Mouse (Mus musculus) CH12.LX (cell line): Measurements from ENCODE around the gene Pbld1. TPM values are rescaled to one million over a fixed set of nuclear protein-coding genes. Genes with fewer than 3 reads are reported as not detected.

ENCODE experiments used
- DNase-seq: peaks from one replicate; pipeline ENCODE4 v3.0.0-alpha.2; 2013; ENCODE audit errors: extremely low read depth
- H3K27ac ChIP-seq: 2 replicates; pipeline ENCODE4 v1.5.1; 2012; ENCODE audit warnings: low read depth, mild to moderate bottlenecking, control low read depth, moderate library complexity; ENCODE audit not compliant: insufficient read depth
- H3K27me3 ChIP-seq: replicated peaks from 2 replicates; pipeline ENCODE3; 2012; ENCODE audit warnings: inconsistent platforms
- H3K36me3 ChIP-seq, 2 experiments: replicated peaks in 1 of 2; 2 replicates each; pipeline versions ENCODE3 to v1.6.1; 2012; ENCODE audit warnings: inconsistent platforms in 1 of 2, low read length in 1 of 2, mild to moderate bottlenecking in 1 of 2, mixed read lengths in 1 of 2, moderate library complexity in 1 of 2; ENCODE audit not compliant: control insufficient read depth in 1 of 2, insufficient read depth in 1 of 2
- H3K4me1 ChIP-seq, 2 experiments: 2 replicates each; pipeline ENCODE4 v1.6.1; 2012; ENCODE audit warnings: inconsistent platforms in 1 of 2, moderate library complexity in 1 of 2; ENCODE audit not compliant: insufficient read depth in 2 of 2, control insufficient read depth in 1 of 2
- H3K4me2 ChIP-seq: 2 replicates; pipeline ENCODE4 v1.6.1; 2012; ENCODE audit warnings: low read depth, mild to moderate bottlenecking, control low read depth; ENCODE audit not compliant: poor library complexity, insufficient read depth, severe bottlenecking
- H3K4me3 ChIP-seq, 3 experiments: fragments of 150-350 bp in 1 of 3; sonication (generic) in 1 of 3; replicated peaks in 1 of 3; 2 replicates each; pipeline versions ENCODE3 to v1.5.1; 2011 to 2012; ENCODE audit warnings: low read depth in 2 of 3, low read length in 2 of 3, mild to moderate bottlenecking in 2 of 3, moderate library complexity in 2 of 3, control low read depth in 1 of 3, improper control_type of control experiment in 1 of 3, inconsistent platforms in 1 of 3, mixed read lengths in 1 of 3; ENCODE audit not compliant: poor library complexity in 1 of 3
- H3K79me2 ChIP-seq: replicated peaks from 2 replicates; pipeline ENCODE4 v1.6.1; 2012; ENCODE audit warnings: mild to moderate bottlenecking, moderate library complexity; ENCODE audit not compliant: control insufficient read depth, poor library complexity, insufficient read depth, severe bottlenecking; ENCODE audit errors: extremely low read depth
- H3K9ac ChIP-seq: 2 replicates; pipeline ENCODE4 v1.6.1; 2012; ENCODE audit warnings: low read depth, mild to moderate bottlenecking, control low read depth, moderate library complexity; ENCODE audit not compliant: insufficient read depth
- H3K9me3 ChIP-seq: replicated peaks from 2 replicates; pipeline ENCODE3; 2012; ENCODE audit warnings: low read length, inconsistent platforms, mixed read lengths
- BHLHE40 ChIP-seq: IDR thresholded peaks from 2 replicates; pipeline ENCODE4 v1.6.1; 2011; ENCODE audit warnings: mild to moderate bottlenecking, low read depth, low read length, improper control_type of control experiment
- CHD1 ChIP-seq: IDR thresholded peaks from 2 replicates; pipeline ENCODE4 v1.6.1; 2012; ENCODE audit warnings: low read depth, low read length, improper control_type of control experiment, inconsistent platforms
- CTCF ChIP-seq, 2 experiments: IDR thresholded peaks in 1 of 2; conservative IDR thresholded peaks in 1 of 2; 2 replicates each; pipeline ENCODE4 v1.5.1; 2011 to 2012; ENCODE audit warnings: low read depth in 2 of 2, low read length in 2 of 2, improper control_type of control experiment in 1 of 2, inconsistent platforms in 1 of 2, mild to moderate bottlenecking in 1 of 2, moderate library complexity in 1 of 2
- E2F4 ChIP-seq: IDR thresholded peaks from 2 replicates; pipeline ENCODE4 v1.6.1; 2011; ENCODE audit warnings: low read depth, low read length, improper control_type of control experiment; ENCODE audit not compliant: insufficient replicate concordance
- EP300 ChIP-seq: IDR thresholded peaks from 2 replicates; pipeline ENCODE4 v1.6.1; 2011; ENCODE audit warnings: low read length, improper control_type of control experiment
- GABPA ChIP-seq: IDR thresholded peaks from 2 replicates; pipeline ENCODE4 v1.6.1; 2012; ENCODE audit warnings: low read depth, low read length, improper control_type of control experiment, inconsistent platforms; ENCODE audit not compliant: insufficient replicate concordance
- IRF4 ChIP-seq: IDR thresholded peaks from 2 replicates; pipeline ENCODE4 v1.6.1; 2014; ENCODE audit warnings: low read depth, mild to moderate bottlenecking, inconsistent platforms, low read length, improper control_type of control experiment
- JUN ChIP-seq: IDR thresholded peaks from 2 replicates; pipeline ENCODE4 v1.6.1; 2011; ENCODE audit warnings: low read depth, mild to moderate bottlenecking, low read length, improper control_type of control experiment, moderate library complexity; ENCODE audit not compliant: insufficient read depth
- JUND ChIP-seq: conservative IDR thresholded peaks from 2 replicates; pipeline ENCODE4 v1.6.1; 2011; ENCODE audit warnings: low read depth, low read length, improper control_type of control experiment
- MEF2A ChIP-seq: IDR thresholded peaks from 2 replicates; pipeline ENCODE4 v1.6.1; 2014; ENCODE audit warnings: low read depth, mild to moderate bottlenecking, inconsistent platforms, low read length, improper control_type of control experiment, borderline replicate concordance
- MYC ChIP-seq: IDR thresholded peaks from 2 replicates; pipeline ENCODE4 v1.6.1; 2011; ENCODE audit warnings: low read depth, mild to moderate bottlenecking, improper control_type of control experiment, low read length
- NELFE ChIP-seq: IDR thresholded peaks from 2 replicates; pipeline ENCODE4 v1.6.1; 2011; ENCODE audit warnings: low read depth, low read length, improper control_type of control experiment
- NRF1 ChIP-seq: IDR thresholded peaks from 2 replicates; pipeline ENCODE4 v1.6.1; 2014; ENCODE audit warnings: low read depth, mild to moderate bottlenecking, inconsistent platforms, low read length, improper control_type of control experiment, moderate library complexity
- PAX5 ChIP-seq: IDR thresholded peaks from 2 replicates; pipeline ENCODE4 v1.6.1; 2012; ENCODE audit warnings: low read length, inconsistent platforms, mixed read lengths
- POLR2A ChIP-seq: IDR thresholded peaks from 2 replicates; pipeline ENCODE4 v1.6.1; 2011; ENCODE audit warnings: low read depth, mild to moderate bottlenecking, improper control_type of control experiment, low read length
- RCOR1 ChIP-seq: conservative IDR thresholded peaks from 2 replicates; pipeline ENCODE4 v1.6.1; 2012; ENCODE audit warnings: low read depth, mild to moderate bottlenecking, inconsistent platforms, low read length, improper control_type of control experiment
- SIN3A ChIP-seq: IDR thresholded peaks from 2 replicates; pipeline ENCODE4 v1.6.1; 2012; ENCODE audit warnings: low read length, improper control_type of control experiment, inconsistent platforms
- TCF12 ChIP-seq: IDR thresholded peaks from 2 replicates; pipeline ENCODE4 v1.6.1; 2014; ENCODE audit warnings: low read depth, mild to moderate bottlenecking, inconsistent platforms, low read length, improper control_type of control experiment
- USF2 ChIP-seq: conservative IDR thresholded peaks from 2 replicates; pipeline ENCODE4 v1.6.1; 2011; ENCODE audit warnings: low read depth, low read length, improper control_type of control experiment
- ZC3H11A ChIP-seq: IDR thresholded peaks from 2 replicates; pipeline ENCODE4 v1.6.1; 2012; ENCODE audit warnings: low read depth, mild to moderate bottlenecking, inconsistent platforms, low read length, improper control_type of control experiment
- ZMIZ1 ChIP-seq: IDR thresholded peaks from 2 replicates; pipeline ENCODE4 v1.6.1; 2012; ENCODE audit warnings: low read depth, mild to moderate bottlenecking, inconsistent platforms, low read length, improper control_type of control experiment
- ZNF384 ChIP-seq: IDR thresholded peaks from 2 replicates; pipeline ENCODE4 v1.6.1; 2012; ENCODE audit warnings: low read depth, low read length, improper control_type of control experiment, inconsistent platforms
- dilution Hi-C: fragments of 300-500 bp; cut with MboI; formaldehyde crosslinking; loops from 2 replicates; pipeline ENCODE4 v1.14.3; 2020; ENCODE audit warnings: low sequenced_read_pairs; ENCODE audit not compliant: extremely low pct_unique_long_range_greater_than_20kb, extremely low pct_ligation_motif_present
- in situ Hi-C: fragments of 300-500 bp; cut with MboI; formaldehyde crosslinking; loops from 3 replicates; pipeline ENCODE4 v1.14.3; 2019; ENCODE audit warnings: low sequenced_read_pairs, low pct_ligation_motif_present, low pct_unique_long_range_greater_than_20kb, mixed read lengths
- polyA plus RNA-seq: library from polyadenylated mRNA; unstranded; fragments of >175 nt; gene quantifications from 2 replicates; pipeline ENCODE4 v1.2.1, GENCODE M21; 2012; ENCODE audit warnings: low read depth; ENCODE audit not compliant: insufficient read length
- total RNA-seq, 2 experiments: library from RNA; depleted of rRNA; stranded (reverse); fragments of 300-350 nt in 1 of 2; fragments of >200 nt in 1 of 2; gene quantifications; 2 replicates each; pipeline ENCODE4 v1.2.3; 2012 to 2014

The Pbld1 gene
- total and polyA plus RNA-seq, 3 experiments, result 0.04 to 0.49 TPM; not detected in 1

DNA sequence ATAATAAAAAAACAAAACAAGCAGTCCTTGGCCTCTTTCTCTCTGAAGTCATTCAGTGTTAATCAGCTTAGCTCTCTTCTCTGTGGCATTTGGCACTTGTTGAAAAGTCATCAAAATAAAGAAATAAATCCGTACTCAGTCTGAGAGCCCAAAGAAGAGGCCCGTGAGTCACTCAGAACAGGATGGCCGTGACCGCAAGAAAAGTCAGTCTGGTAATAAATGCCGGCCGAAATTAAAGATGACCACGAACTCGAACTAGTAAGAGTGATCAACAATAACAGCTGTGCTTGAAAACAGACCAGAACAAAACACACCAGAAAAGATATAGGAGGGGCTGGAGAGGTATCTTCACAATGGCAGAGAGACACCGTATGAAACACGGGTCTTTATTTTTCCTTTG is 64.1 kb downstream of the Pbld1 start:
- H3K79me2 ChIP-seq, result no peaks in the 10 kb centered on the region
- no peaks in the 10 kb centered on the region for H3K36me3 ChIP-seq
- H3K9me3 ChIP-seq, result no peaks in the 10 kb centered on the region
- no peaks in the 10 kb centered on the region for H3K27me3 ChIP-seq
- H3K4me2 ChIP-seq, result no peak overlapping the region
- dilution Hi-C loops (no loop called here), in situ Hi-C loops (no loop called here)
- peaks cover 0 to 6% of the 10 kb centered on the region in 2 experiments; a peak in 2 of 4 replicates for H3K4me1 ChIP-seq
- DNase-seq, result no peak
- no peak overlapping the region for H3K9ac ChIP-seq
- no peak overlapping the region for H3K4me3 ChIP-seq
- no peak overlapping the region for H3K27ac ChIP-seq
- TF ChIP-seq EP300, result no peak
- no peak for TF ChIP-seq SIN3A
- no peak for TF ChIP-seq TCF12
- no peak for TF ChIP-seq RCOR1
- TF ChIP-seq PAX5, result no peak
- no peak for TF ChIP-seq USF2
- no peak for TF ChIP-seq ZNF384
- TF ChIP-seq BHLHE40, result no peak
- TF ChIP-seq POLR2A, result no peak
- no peak for TF ChIP-seq GABPA
- TF ChIP-seq NELFE, result no peak
- TF ChIP-seq E2F4, result no peak
- no peak for TF ChIP-seq MEF2A
- no peak for TF ChIP-seq ZMIZ1
- TF ChIP-seq JUND, result no peak
- no peak for TF ChIP-seq JUN
- TF ChIP-seq ZC3H11A, result no peak
- TF ChIP-seq MYC, result no peak
- no peak for TF ChIP-seq IRF4
- TF ChIP-seq CHD1, result no peak
- TF ChIP-seq, all 38 proteins: peak for 0

- dilution Hi-C loops, result no loop called here
- no peak overlapping the region for H3K4me2 ChIP-seq
- H3K9ac ChIP-seq, result no peak overlapping the region
- in situ Hi-C loops, result no loop called here
- no peak for DNase-seq
- no peak overlapping the region for H3K27ac ChIP-seq
- peaks cover 0 to 6% of the 10 kb centered on the region in 2 experiments; a peak in 2 of 4 replicates for H3K4me1 ChIP-seq
- TF ChIP-seq NRF1 (no peak), CTCF (conservative IDR thresholded peaks at IDR 0.05 in 1 of 2, IDR thresholded peaks at IDR 0.05 in 1 of 2; ENCODE audit: low read depth in 2 of 2, low read length in 2 of 2) (peak in 1 of 2 experiments; percentile 31; a peak in 1 of 4 replicates)
- no peaks in the 10 kb centered on the region for H3K9me3 ChIP-seq
- no peak overlapping the region for H3K4me3 ChIP-seq
- H3K27me3 ChIP-seq, result no peaks in the 10 kb centered on the region
- no peaks in the 10 kb centered on the region for H3K36me3 ChIP-seq
- no peaks in the 10 kb centered on the region for H3K79me2 ChIP-seq
Observed at GRCm38 (mm10) chr10:63125343-63125742, 65.4 kb downstream of the Pbld1 start.
